Mouse (Mus musculus): Measurements from ENCODE around the gene Capns1.

DNA sequence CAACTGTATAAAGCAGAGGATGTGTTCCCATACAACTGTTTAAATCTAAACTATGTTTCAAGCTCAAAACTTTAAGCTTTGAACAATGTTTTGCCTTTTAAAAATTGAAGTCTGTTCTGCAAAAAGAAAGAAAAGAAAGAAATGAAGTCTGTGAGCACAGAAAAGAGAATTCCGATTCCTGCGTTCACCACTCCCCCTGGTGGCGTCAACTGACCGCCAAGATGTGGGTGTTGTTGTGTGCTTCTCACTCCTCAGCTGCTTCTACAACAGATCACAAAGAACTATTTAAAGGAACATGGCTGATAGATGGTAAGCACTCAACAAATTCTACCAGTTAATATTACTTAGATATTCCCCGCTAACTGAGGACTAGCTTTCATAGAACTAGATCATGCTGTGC is 35.5 kb downstream of the Capns1 start:
- TF ChIP-seq USF1 (IDR thresholded peaks at IDR 0.05; ENCODE audit: low read depth), result no peak
- TF ChIP-seq MAX (IDR thresholded peaks at IDR 0.05; ENCODE audit: low read depth), result no peak
- no peak for TF ChIP-seq POLR2A (IDR thresholded peaks at IDR 0.05; ENCODE audit: insufficient read length, low read depth)
- no peak for TF ChIP-seq TCF12 (IDR thresholded peaks at IDR 0.05; ENCODE audit: insufficient read depth, poor library complexity, severe bottlenecking)
